Mouse (Mus musculus): ENCODE results near the gene B4galnt4. TPM values are rescaled to one million over a fixed set of nuclear protein-coding genes. Genes with fewer than 3 reads are reported as not detected.

B4galnt4 gene
- 1.2 TPM for polyA plus RNA-seq (2014; fragmentation: Illumina TruSeq; extraction: RNeasy Lipid Tissue Mini Kit (QIAGEN cat#74804); ENCODE audit: low read depth, low replicate concordance)

GRCm38 (mm10) chr7:141060426-141061242 is at the start of gene B4galnt4:
TSS of gene B4galnt4 (plus strand) at chr7:141061104.

GRCm38 (mm10) chr7:141017824-141018223 is 43.1 kb upstream of the B4galnt4 start, which contains the start of gene Ifitm6:
TSS of gene Ifitm6 (minus strand) at chr7:141017924.

GRCm38 (mm10) chr7:141028831-141029230 is 32.1 kb upstream of the B4galnt4 start, which contains the start of gene Gm17387:
TSS of gene Gm17387 (plus strand) at chr7:141029131.

GRCm38 (mm10) chr7:141077841-141078240 is 16.9 kb downstream of the B4galnt4 start, which contains the start of gene Pkp3:
TSS of gene Pkp3 (plus strand) at chr7:141078218.

GRCm38 (mm10) chr7:141099911-141100691 is 39.2 kb downstream of the B4galnt4 start, which contains the start of gene Sigirr:
TSS of gene Sigirr (minus strand) at chr7:141100572.

GRCm38 (mm10) chr7:141117636-141118035 is 56.7 kb downstream of the B4galnt4 start, which contains the start of gene Ano9:
TSS of gene Ano9 (minus strand) at chr7:141117806.

Other genes with a start within 250 kb of the B4galnt4 start
- gene Zfp941, start 238.9 kb upstream of the B4galnt4 start, polyA plus RNA-seq (2014; fragmentation: Illumina TruSeq; extraction: RNeasy Lipid Tissue Mini Kit (QIAGEN cat#74804); ENCODE audit: low read depth, low replicate concordance), result 5.9 TPM
- gene Urah, start 226.1 kb upstream of the B4galnt4 start, polyA plus RNA-seq (2014; fragmentation: Illumina TruSeq; extraction: RNeasy Lipid Tissue Mini Kit (QIAGEN cat#74804); ENCODE audit: low read depth, low replicate concordance), result not detected
- gene Scgb1c1, start 215.6 kb upstream of the B4galnt4 start, polyA plus RNA-seq (2014; fragmentation: Illumina TruSeq; extraction: RNeasy Lipid Tissue Mini Kit (QIAGEN cat#74804); ENCODE audit: low read depth, low replicate concordance), result not detected
- 8.1 TPM for gene Odf3, start 213.3 kb upstream of the B4galnt4 start, polyA plus RNA-seq (2014; fragmentation: Illumina TruSeq; extraction: RNeasy Lipid Tissue Mini Kit (QIAGEN cat#74804); ENCODE audit: low read depth, low replicate concordance)
- gene Gm45785, start 204.8 kb upstream of the B4galnt4 start, polyA plus RNA-seq (2014; fragmentation: Illumina TruSeq; extraction: RNeasy Lipid Tissue Mini Kit (QIAGEN cat#74804); ENCODE audit: low read depth, low replicate concordance), result not detected
- gene Ric8a, start 204.1 kb upstream of the B4galnt4 start, polyA plus RNA-seq (2014; fragmentation: Illumina TruSeq; extraction: RNeasy Lipid Tissue Mini Kit (QIAGEN cat#74804); ENCODE audit: low read depth, low replicate concordance), result 2.5 TPM
- 4.3 TPM for gene Bet1l, start 203.5 kb upstream of the B4galnt4 start, polyA plus RNA-seq (2014; fragmentation: Illumina TruSeq; extraction: RNeasy Lipid Tissue Mini Kit (QIAGEN cat#74804); ENCODE audit: low read depth, low replicate concordance)
- 142 TPM for gene Psmd13, start 179.1 kb upstream of the B4galnt4 start, polyA plus RNA-seq (2014; fragmentation: Illumina TruSeq; extraction: RNeasy Lipid Tissue Mini Kit (QIAGEN cat#74804); ENCODE audit: low read depth, low replicate concordance)
- gene Sirt3, start 178.8 kb upstream of the B4galnt4 start, polyA plus RNA-seq (2014; fragmentation: Illumina TruSeq; extraction: RNeasy Lipid Tissue Mini Kit (QIAGEN cat#74804); ENCODE audit: low read depth, low replicate concordance), result 9.5 TPM
- gene Cox8b, start 160.7 kb upstream of the B4galnt4 start, polyA plus RNA-seq (2014; fragmentation: Illumina TruSeq; extraction: RNeasy Lipid Tissue Mini Kit (QIAGEN cat#74804); ENCODE audit: low read depth, low replicate concordance), result not detected
- gene Nlrp6, start 140.2 kb upstream of the B4galnt4 start, polyA plus RNA-seq (2014; fragmentation: Illumina TruSeq; extraction: RNeasy Lipid Tissue Mini Kit (QIAGEN cat#74804); ENCODE audit: low read depth, low replicate concordance), result not detected
- 0.11 TPM for gene Pgghg, start 119.7 kb upstream of the B4galnt4 start, polyA plus RNA-seq (2014; fragmentation: Illumina TruSeq; extraction: RNeasy Lipid Tissue Mini Kit (QIAGEN cat#74804); ENCODE audit: low read depth, low replicate concordance)
- not detected for gene Ifitm5, start 110.8 kb upstream of the B4galnt4 start, polyA plus RNA-seq (2014; fragmentation: Illumina TruSeq; extraction: RNeasy Lipid Tissue Mini Kit (QIAGEN cat#74804); ENCODE audit: low read depth, low replicate concordance)
- gene Gm45717, start 105.2 kb upstream of the B4galnt4 start, polyA plus RNA-seq (2014; fragmentation: Illumina TruSeq; extraction: RNeasy Lipid Tissue Mini Kit (QIAGEN cat#74804); ENCODE audit: low read depth, low replicate concordance), result not detected
- 4.3 TPM for gene Ifitm2, start 105.1 kb upstream of the B4galnt4 start, polyA plus RNA-seq (2014; fragmentation: Illumina TruSeq; extraction: RNeasy Lipid Tissue Mini Kit (QIAGEN cat#74804); ENCODE audit: low read depth, low replicate concordance)
- gene Ifitm1, start 93.9 kb upstream of the B4galnt4 start, polyA plus RNA-seq (2014; fragmentation: Illumina TruSeq; extraction: RNeasy Lipid Tissue Mini Kit (QIAGEN cat#74804); ENCODE audit: low read depth, low replicate concordance), result not detected
- 1.7 TPM for gene Ifitm3, start 50.3 kb upstream of the B4galnt4 start, polyA plus RNA-seq (2014; fragmentation: Illumina TruSeq; extraction: RNeasy Lipid Tissue Mini Kit (QIAGEN cat#74804); ENCODE audit: low read depth, low replicate concordance)
- gene Ifitm6, start 43.2 kb upstream of the B4galnt4 start, polyA plus RNA-seq (2014; fragmentation: Illumina TruSeq; extraction: RNeasy Lipid Tissue Mini Kit (QIAGEN cat#74804); ENCODE audit: low read depth, low replicate concordance), result not detected
- not detected for gene Gm17387, start 32.0 kb upstream of the B4galnt4 start, polyA plus RNA-seq (2014; fragmentation: Illumina TruSeq; extraction: RNeasy Lipid Tissue Mini Kit (QIAGEN cat#74804); ENCODE audit: low read depth, low replicate concordance)
- gene Pkp3, start 17.1 kb downstream of the B4galnt4 start, polyA plus RNA-seq (2014; fragmentation: Illumina TruSeq; extraction: RNeasy Lipid Tissue Mini Kit (QIAGEN cat#74804); ENCODE audit: low read depth, low replicate concordance), result not detected
- not detected for gene Sigirr, start 39.5 kb downstream of the B4galnt4 start, polyA plus RNA-seq (2014; fragmentation: Illumina TruSeq; extraction: RNeasy Lipid Tissue Mini Kit (QIAGEN cat#74804); ENCODE audit: low read depth, low replicate concordance)
- 0.18 TPM for gene Ano9, start 56.7 kb downstream of the B4galnt4 start, polyA plus RNA-seq (2014; fragmentation: Illumina TruSeq; extraction: RNeasy Lipid Tissue Mini Kit (QIAGEN cat#74804); ENCODE audit: low read depth, low replicate concordance)
- gene Ptdss2, start 61.3 kb downstream of the B4galnt4 start, polyA plus RNA-seq (2014; fragmentation: Illumina TruSeq; extraction: RNeasy Lipid Tissue Mini Kit (QIAGEN cat#74804); ENCODE audit: low read depth, low replicate concordance), result 179 TPM
- gene Rnh1, start 111.8 kb downstream of the B4galnt4 start, polyA plus RNA-seq (2014; fragmentation: Illumina TruSeq; extraction: RNeasy Lipid Tissue Mini Kit (QIAGEN cat#74804); ENCODE audit: low read depth, low replicate concordance), result 0.41 TPM
- gene Hras, start 132.9 kb downstream of the B4galnt4 start, polyA plus RNA-seq (2014; fragmentation: Illumina TruSeq; extraction: RNeasy Lipid Tissue Mini Kit (QIAGEN cat#74804); ENCODE audit: low read depth, low replicate concordance), result 6.3 TPM
- 9.5 TPM for gene Lrrc56, start 133.1 kb downstream of the B4galnt4 start, polyA plus RNA-seq (2014; fragmentation: Illumina TruSeq; extraction: RNeasy Lipid Tissue Mini Kit (QIAGEN cat#74804); ENCODE audit: low read depth, low replicate concordance)
- gene Lmntd2, start 153.0 kb downstream of the B4galnt4 start, polyA plus RNA-seq (2014; fragmentation: Illumina TruSeq; extraction: RNeasy Lipid Tissue Mini Kit (QIAGEN cat#74804); ENCODE audit: low read depth, low replicate concordance), result 18.2 TPM
- gene Rassf7, start 154.8 kb downstream of the B4galnt4 start, polyA plus RNA-seq (2014; fragmentation: Illumina TruSeq; extraction: RNeasy Lipid Tissue Mini Kit (QIAGEN cat#74804); ENCODE audit: low read depth, low replicate concordance), result 2.4 TPM
- 24.6 TPM for gene Phrf1, start 167.7 kb downstream of the B4galnt4 start, polyA plus RNA-seq (2014; fragmentation: Illumina TruSeq; extraction: RNeasy Lipid Tissue Mini Kit (QIAGEN cat#74804); ENCODE audit: low read depth, low replicate concordance)
- 2.1 TPM for gene Irf7, start 205.4 kb downstream of the B4galnt4 start, polyA plus RNA-seq (2014; fragmentation: Illumina TruSeq; extraction: RNeasy Lipid Tissue Mini Kit (QIAGEN cat#74804); ENCODE audit: low read depth, low replicate concordance)
- 1.5 TPM for gene Cdhr5, start 215.7 kb downstream of the B4galnt4 start, polyA plus RNA-seq (2014; fragmentation: Illumina TruSeq; extraction: RNeasy Lipid Tissue Mini Kit (QIAGEN cat#74804); ENCODE audit: low read depth, low replicate concordance)
- gene Sct, start 218.0 kb downstream of the B4galnt4 start, polyA plus RNA-seq (2014; fragmentation: Illumina TruSeq; extraction: RNeasy Lipid Tissue Mini Kit (QIAGEN cat#74804); ENCODE audit: low read depth, low replicate concordance), result not detected
- gene Drd4, start 230.9 kb downstream of the B4galnt4 start, polyA plus RNA-seq (2014; fragmentation: Illumina TruSeq; extraction: RNeasy Lipid Tissue Mini Kit (QIAGEN cat#74804); ENCODE audit: low read depth, low replicate concordance), result 1.1 TPM

Data from testis, adult 10 weeks (tissue).